Mouse (Mus musculus) kidney, adult 2 months (tissue): ENCODE results near the gene Zdhhc12.
A peak's percentile ranks its signal among the peaks of the same experiment; 100 is the strongest.

Experiments used
- CTCF ChIP-seq: fragments of 200-500 bp; conservative IDR thresholded peaks from 2 replicates; pipeline ENCODE4 v1.5.1; 2011; ENCODE audit warnings: low read depth, mild to moderate bottlenecking, control low read depth, low read length, moderate library complexity, mixed read lengths; ENCODE audit not compliant: insufficient read depth, insufficient read length
- POLR2A ChIP-seq: fragments of 200-500 bp; IDR thresholded peaks from one replicate; pipeline ENCODE4 v1.6.1; 2011; ENCODE audit warnings: low read depth, low read length, control low read depth

GRCm38 (mm10) chr2:30066046-30066901 lies 27.2 kb downstream of the Zdhhc12 start:
- TF ChIP-seq CTCF (no peak), POLR2A (peak; percentile 46)
